Mouse (Mus musculus) bone marrow macrophage, adult 2 months (primary cell): ENCODE measurements around the gene Reln.

Source experiments
- CTCF ChIP-seq: IDR thresholded peaks from 2 replicates; pipeline ENCODE4 v1.5.1; 2012; ENCODE audit warnings: low read depth, mild to moderate bottlenecking, low read length, moderate library complexity
- POLR2A ChIP-seq: IDR thresholded peaks from 2 replicates; pipeline ENCODE4 v1.6.1; 2012; ENCODE audit warnings: mild to moderate bottlenecking, low read depth, low read length, borderline replicate concordance

DNA sequence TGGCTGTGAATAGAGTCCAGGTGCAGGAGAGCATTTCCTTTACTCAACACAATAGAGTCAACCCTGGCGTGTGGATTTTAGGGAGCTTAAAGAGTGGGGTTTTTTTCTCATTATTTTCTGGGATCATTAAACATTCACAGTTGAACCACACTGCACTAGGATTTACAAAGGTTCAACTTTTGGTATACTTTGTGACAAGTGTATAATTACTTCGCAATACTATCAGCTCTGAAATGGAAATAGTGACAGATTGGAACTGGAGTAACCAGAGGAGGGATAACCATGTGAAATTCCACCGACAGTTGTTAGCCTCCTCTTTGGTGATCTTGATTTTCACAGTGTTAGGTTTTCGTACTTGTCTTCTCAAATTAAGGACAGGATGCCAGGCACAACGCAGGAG, 250.5 kb downstream of the Reln start:
- no peak for TF ChIP-seq CTCF
- no peak for TF ChIP-seq POLR2A
